Mouse (Mus musculus): ENCODE results near the gene Lyrm9. TPM values are rescaled to one million over a fixed set of nuclear protein-coding genes. Genes with fewer than 3 reads are reported as not detected.

Lyrm9 gene
- total and polyA plus RNA-seq, 2 experiments from 2014 or later, result 24.4 to 41.5 TPM

GRCm38 (mm10) chr11:78803587-78804316, 22.6 kb upstream of the Lyrm9 start:
- H3K4me3 ChIP-seq (ENCODE audit: low read depth, low read length), result no peak overlapping the region
- H3K27ac ChIP-seq (ENCODE audit: low read depth, low read length), result no peak overlapping the region
- peak; percentile 63; the same call in 1 of the 2 replicates for ATAC-seq
- peak; percentile 68 for DNase-seq
- H3K4me2 ChIP-seq (ENCODE audit: low read depth), result no peak overlapping the region
- no peak overlapping the region for H3K9ac ChIP-seq
- TF ChIP-seq CTCF (IDR thresholded peaks at IDR 0.05; ENCODE audit: low read depth), result no peak
- no peaks in the 10 kb centered on the region for H3K9me3 ChIP-seq (ENCODE audit: low read length)
- no peaks in the 10 kb centered on the region for H3K4me1 ChIP-seq (ENCODE audit: insufficient read depth)
- WGBS, result 43% methylated on average over 14 of the region's 14 CpGs
- H3K27me3 ChIP-seq (ENCODE audit: insufficient read depth, low read length), result no peaks in the 10 kb centered on the region
- no peaks in the 10 kb centered on the region for H3K36me3 ChIP-seq (ENCODE audit: insufficient read depth)

GRCm38 (mm10) chr11:78804551-78804950, 21.8 kb upstream of the Lyrm9 start:
- no peaks in the 10 kb centered on the region for H3K4me1 ChIP-seq (ENCODE audit: insufficient read depth)
- H3K36me3 ChIP-seq (ENCODE audit: insufficient read depth), result no peaks in the 10 kb centered on the region
- WGBS, result 84% methylated on average over 6 of the region's 6 CpGs
- no peaks in the 10 kb centered on the region for H3K27me3 ChIP-seq (ENCODE audit: insufficient read depth, low read length)
- H3K4me2 ChIP-seq (ENCODE audit: low read depth), result no peak overlapping the region
- H3K27ac ChIP-seq (ENCODE audit: low read depth, low read length), result no peak overlapping the region
- H3K9ac ChIP-seq, result no peak overlapping the region
- no peak for TF ChIP-seq CTCF (IDR thresholded peaks at IDR 0.05; ENCODE audit: low read depth)
- ATAC-seq (no peak), DNase-seq (no peak)
- H3K9me3 ChIP-seq (ENCODE audit: low read length), result no peaks in the 10 kb centered on the region
- H3K4me3 ChIP-seq (ENCODE audit: low read depth, low read length), result no peak overlapping the region

- Histone ChIP-seq H3K36me3 (ENCODE audit: insufficient read depth) (no peaks in the 10 kb centered on the region), H3K9ac (no peak overlapping the region), H3K4me1 (ENCODE audit: insufficient read depth) (no peaks in the 10 kb centered on the region), H3K9me3 (ENCODE audit: low read length) (no peaks in the 10 kb centered on the region), H3K27ac (ENCODE audit: low read depth, low read length) (no peak overlapping the region), H3K4me2 (ENCODE audit: low read depth) (no peak overlapping the region), H3K4me3 (ENCODE audit: low read depth, low read length) (no peak overlapping the region), H3K27me3 (ENCODE audit: insufficient read depth, low read length) (no peaks in the 10 kb centered on the region)
- TF ChIP-seq CTCF (IDR thresholded peaks at IDR 0.05; ENCODE audit: low read depth), result no peak
- DNase-seq (no peak), ATAC-seq (no peak)
- 61% methylated on average over 6 of the region's 6 CpGs for WGBS
These were observed 21.2 kb upstream of the Lyrm9 start for GRCm38 (mm10) chr11:78805198-78805597.

- Histone ChIP-seq H3K27me3 (ENCODE audit: insufficient read depth, low read length) (no peaks in the 10 kb centered on the region), H3K36me3 (ENCODE audit: insufficient read depth) (no peaks in the 10 kb centered on the region), H3K4me1 (ENCODE audit: insufficient read depth) (no peaks in the 10 kb centered on the region), H3K9me3 (ENCODE audit: low read length) (no peaks in the 10 kb centered on the region), H3K9ac (no peak overlapping the region), H3K4me3 (ENCODE audit: low read depth, low read length) (no peak overlapping the region), H3K27ac (ENCODE audit: low read depth, low read length) (no peak overlapping the region), H3K4me2 (ENCODE audit: low read depth) (no peak overlapping the region)
- 0 out of 2 replicates have a peak, but pooled peaks have one; percentile 5 for TF ChIP-seq CTCF (IDR thresholded peaks at IDR 0.05; ENCODE audit: low read depth)
- WGBS, result 37% methylated on average over 9 of the region's 9 CpGs
- no peak for DNase-seq
- no peak for ATAC-seq
These were observed 20.7 kb upstream of the Lyrm9 start for GRCm38 (mm10) chr11:78805691-78806137.

GRCm38 (mm10) chr11:78807341-78808108, 18.9 kb upstream of the Lyrm9 start:
- no peak for TF ChIP-seq CTCF (IDR thresholded peaks at IDR 0.05; ENCODE audit: low read depth)

GRCm38 (mm10) chr11:78809398-78809797, 17.0 kb upstream of the Lyrm9 start:
- H3K27ac ChIP-seq (ENCODE audit: low read depth, low read length), result no peak overlapping the region
- H3K9ac ChIP-seq, result no peak overlapping the region
- no peaks in the 10 kb centered on the region for H3K36me3 ChIP-seq (ENCODE audit: insufficient read depth)
- ATAC-seq (no peak), DNase-seq (no peak)
- no peaks in the 10 kb centered on the region for H3K9me3 ChIP-seq (ENCODE audit: low read length)
- no peaks in the 10 kb centered on the region for H3K27me3 ChIP-seq (ENCODE audit: insufficient read depth, low read length)
- no peak overlapping the region for H3K4me3 ChIP-seq (ENCODE audit: low read depth, low read length)
- no peak for TF ChIP-seq CTCF (IDR thresholded peaks at IDR 0.05; ENCODE audit: low read depth)
- H3K4me1 ChIP-seq (ENCODE audit: insufficient read depth), result peaks cover 3% of the 10 kb centered on the region; the same call in 1 of the 2 replicates
- H3K4me2 ChIP-seq (ENCODE audit: low read depth), result no peak overlapping the region

More at GRCm38 (mm10) chr11:78807341-78808108, 18.9 kb upstream of the Lyrm9 start:
- WGBS, result 45% methylated on average over 6 of the region's 6 CpGs
- Histone ChIP-seq H3K4me1 (ENCODE audit: insufficient read depth) (no peaks in the 10 kb centered on the region), H3K27ac (ENCODE audit: low read depth, low read length) (peak overlapping the region; percentile 40; the same call in 1 of the 2 replicates), H3K9ac (no peak overlapping the region), H3K27me3 (ENCODE audit: insufficient read depth, low read length) (no peaks in the 10 kb centered on the region), H3K9me3 (ENCODE audit: low read length) (no peaks in the 10 kb centered on the region), H3K36me3 (ENCODE audit: insufficient read depth) (no peaks in the 10 kb centered on the region), H3K4me2 (ENCODE audit: low read depth) (no peak overlapping the region), H3K4me3 (ENCODE audit: low read depth, low read length) (no peak overlapping the region)
- peak; percentile 55; the same call in 1 of the 2 replicates for ATAC-seq
- no peak for DNase-seq

GRCm38 (mm10) chr11:78814461-78814941, 11.9 kb upstream of the Lyrm9 start:
- 27% methylated on average over 7 of the region's 7 CpGs for WGBS
- Histone ChIP-seq H3K9ac (no peak overlapping the region), H3K4me2 (ENCODE audit: low read depth) (no peak overlapping the region), H3K27me3 (ENCODE audit: insufficient read depth, low read length) (no peaks in the 10 kb centered on the region), H3K4me1 (ENCODE audit: insufficient read depth) (peaks cover 23% of the 10 kb centered on the region), H3K27ac (ENCODE audit: low read depth, low read length) (no peak overlapping the region), H3K9me3 (ENCODE audit: low read length) (no peaks in the 10 kb centered on the region), H3K4me3 (ENCODE audit: low read depth, low read length) (no peak overlapping the region), H3K36me3 (ENCODE audit: insufficient read depth) (no peaks in the 10 kb centered on the region)
- DNase-seq (no peak), ATAC-seq (no peak)
- TF ChIP-seq CTCF (IDR thresholded peaks at IDR 0.05; ENCODE audit: low read depth), result no peak

All from forebrain, postnatal 0 days (tissue).